Mouse (Mus musculus) frontal cortex, adult (tissue): ENCODE measurements around the gene C1ql4.
A peak's percentile ranks its signal among the peaks of the same experiment; 100 is the strongest.
"Not testable (repeated sequence)": the region's sequence is repeated elsewhere in the genome, so short reads cannot be mapped to it uniquely, and the experiment has no call there.

ENCODE experiments used
- ATAC-seq: cut with Nextera tagmentation; 2 replicates; pipeline ENCODE4 v1.9.2; 2017; ENCODE audit warnings: mild to moderate bottlenecking, moderate library complexity, mixed read lengths; ENCODE audit not compliant: low TSS enrichment

C1ql4 gene

DNA sequence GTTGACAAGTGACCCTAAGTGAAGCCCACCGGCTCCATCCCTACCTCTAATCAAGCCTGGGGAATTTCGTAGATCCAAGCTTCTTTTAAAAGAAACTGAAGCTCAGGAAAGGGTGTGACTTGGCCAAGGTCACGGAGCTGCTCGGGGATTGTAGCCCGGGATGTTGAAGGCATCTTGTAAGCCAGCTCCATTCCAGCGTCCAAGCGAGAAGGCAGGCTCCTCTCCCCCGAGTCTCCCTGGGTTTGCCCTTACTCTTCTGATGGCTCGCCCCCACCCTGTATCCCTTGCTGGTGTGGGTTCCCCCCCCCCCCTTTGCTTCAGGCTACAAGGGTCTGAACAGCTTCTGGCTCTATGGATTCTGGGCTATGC lies 10.9 kb upstream of the C1ql4 start:
- no peak for ATAC-seq

- no peak for ATAC-seq
These were observed 10.3 kb upstream of the C1ql4 start for GRCm38 (mm10) chr15:99097840-99098492.

- no peak for ATAC-seq
These were observed 9.3 kb upstream of the C1ql4 start for GRCm38 (mm10) chr15:99096831-99097500.

- ATAC-seq: no peak
These were observed 8.6 kb upstream of the C1ql4 start for GRCm38 (mm10) chr15:99096061-99096793.

DNA sequence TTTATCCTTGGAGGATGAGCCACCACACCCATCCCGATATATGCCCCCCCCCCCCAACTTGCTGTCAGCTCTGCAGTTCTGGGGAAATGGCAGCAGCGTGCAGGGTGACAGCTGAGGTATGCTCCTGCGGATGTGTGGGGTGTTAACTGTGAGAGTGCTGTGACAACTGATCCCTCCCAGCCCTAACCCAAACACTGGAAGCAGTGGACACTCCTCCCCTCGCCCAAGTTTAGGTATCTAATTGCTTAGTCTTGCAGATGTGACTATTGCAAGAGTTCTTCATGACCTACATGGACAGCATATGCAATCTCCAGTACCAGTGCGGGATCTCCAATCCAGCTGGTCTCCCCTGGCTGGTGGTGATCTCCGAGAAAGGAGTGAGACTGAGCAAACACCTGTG lies 7.7 kb upstream of the C1ql4 start:
- ATAC-seq: no peak

DNA sequence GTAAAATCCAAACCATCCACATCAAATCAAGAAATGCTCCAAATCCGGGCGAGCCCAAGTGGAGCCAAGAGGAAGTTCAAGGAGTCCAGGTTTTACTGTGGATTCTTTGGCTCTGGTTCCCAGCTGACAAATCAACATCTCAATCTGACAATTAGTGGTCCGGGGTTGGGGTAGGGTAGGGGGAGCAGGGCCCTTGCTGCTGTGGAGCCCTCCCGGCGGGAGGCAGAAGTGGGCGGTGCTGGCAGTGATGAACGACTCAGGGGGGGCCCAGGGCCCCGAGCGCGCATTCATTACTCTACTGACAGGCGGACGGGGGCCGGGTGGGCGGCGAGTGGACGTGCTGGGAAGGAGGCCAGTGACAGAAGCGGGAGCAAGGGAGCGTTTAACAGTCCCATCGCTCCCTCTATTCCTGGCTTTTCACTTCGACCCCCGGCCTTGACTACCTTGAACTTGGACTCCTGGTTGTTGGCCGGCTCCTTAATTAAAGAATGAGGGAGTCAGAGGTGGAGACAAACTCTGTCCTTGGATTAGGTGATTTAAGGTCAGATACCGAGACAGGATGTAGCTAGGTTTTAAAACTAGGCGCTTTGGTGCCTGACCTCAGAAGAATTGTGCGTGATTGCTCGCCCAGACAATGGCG lies 7.1 kb upstream of the C1ql4 start:
- no peak for ATAC-seq

DNA sequence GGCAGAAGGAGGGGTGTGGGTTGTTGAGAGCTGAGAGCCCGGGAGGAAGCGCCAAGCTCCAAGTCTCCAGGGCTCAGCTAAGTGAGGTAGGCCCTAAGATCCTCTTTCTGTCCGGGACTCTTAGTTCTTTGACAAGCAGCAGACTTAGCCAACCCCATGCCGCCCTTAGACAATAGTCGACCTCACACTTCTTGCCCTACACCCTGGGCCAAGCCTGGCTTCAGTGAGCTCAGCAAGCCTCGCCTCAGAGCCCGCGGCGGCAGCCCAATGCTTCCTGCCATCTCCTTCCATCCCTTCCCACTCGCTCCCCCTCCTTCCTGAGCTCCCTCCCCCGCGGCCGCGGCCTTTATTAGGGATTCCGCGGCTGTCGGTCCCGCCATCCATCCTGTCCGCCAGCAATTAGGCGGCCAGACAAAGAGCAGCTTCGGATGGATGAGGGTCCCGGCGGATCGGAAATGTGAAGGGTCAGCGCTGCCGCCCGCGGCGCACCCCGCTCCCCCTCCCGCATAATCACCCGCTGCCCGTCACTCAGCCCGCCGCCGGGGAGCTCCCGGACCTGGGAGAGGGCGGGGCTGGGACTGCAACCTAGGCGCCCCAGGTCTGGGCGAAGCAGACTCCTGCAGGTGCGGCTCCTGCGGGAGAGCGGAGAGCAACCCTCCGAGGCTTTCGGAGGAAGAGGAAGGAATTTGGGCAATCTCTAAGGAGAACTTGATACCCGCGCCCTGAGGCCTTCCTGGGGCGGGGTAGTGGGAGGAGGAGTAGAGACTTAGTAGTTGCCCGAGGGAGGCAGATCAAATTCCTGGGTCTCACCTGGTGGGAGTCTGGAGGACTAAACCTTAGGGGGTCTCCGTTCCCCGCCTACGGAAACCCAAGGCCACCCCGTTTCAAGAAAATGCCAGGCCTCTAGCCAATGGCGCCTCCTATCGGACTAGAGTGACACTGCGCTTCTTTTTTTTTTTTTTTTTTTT lies 6.0 kb upstream of the C1ql4 start:
- ATAC-seq: no peak

DNA sequence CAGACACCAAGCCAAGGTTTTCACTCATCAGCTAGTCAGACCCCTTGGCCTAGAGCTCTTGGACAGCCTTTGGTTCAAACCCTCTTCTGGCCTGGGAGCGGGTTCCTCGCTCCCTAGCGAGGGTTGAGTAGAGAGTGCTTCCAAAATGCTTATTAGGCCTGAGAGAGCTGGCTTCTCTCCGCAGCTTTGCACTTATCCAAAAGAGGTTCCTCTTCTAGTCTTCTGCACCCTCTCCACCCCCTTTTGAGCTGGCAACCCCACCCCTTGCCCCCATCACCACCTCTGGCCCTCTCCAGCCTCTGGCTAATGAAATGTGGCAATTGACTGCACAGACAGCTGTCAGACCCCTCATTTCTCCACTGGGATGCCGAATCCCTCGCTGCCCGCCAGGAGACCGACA lies 5.3 kb upstream of the C1ql4 start, which contains the start of gene Dnajc22:
Gene Dnajc22 (plus strand): TSS at position 301 of the 400 bp plus-strand sequence.
- no peak for ATAC-seq

- ATAC-seq: no peak
These were observed 1.5 kb upstream of the C1ql4 start for GRCm38 (mm10) chr15:99089069-99089468.

- ATAC-seq: peak; percentile 70
These were observed 675 bp upstream of the C1ql4 start for GRCm38 (mm10) chr15:99088292-99088691.

GRCm38 (mm10) chr15:99085997-99086396 lies 1.6 kb downstream of the C1ql4 start:
- no peak for ATAC-seq

DNA sequence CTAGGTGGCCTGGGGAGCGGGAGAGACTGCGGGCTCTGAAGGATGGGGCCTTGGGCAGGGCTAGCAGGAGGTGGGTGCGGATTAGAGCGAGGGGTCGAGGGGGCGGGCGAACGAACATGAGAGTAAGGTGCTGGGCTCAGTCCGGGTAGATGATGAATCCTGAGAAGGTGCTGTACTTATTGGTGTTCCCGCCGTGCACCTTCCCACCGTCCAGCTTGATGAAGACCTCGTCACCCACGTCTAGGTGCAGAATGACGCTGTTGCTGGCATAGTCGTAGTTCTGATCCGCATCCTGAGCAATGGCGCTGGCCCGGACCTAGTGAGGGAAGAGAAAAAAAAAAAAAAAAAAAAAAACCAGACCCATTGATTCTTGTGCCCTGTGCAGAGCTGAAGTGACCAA lies 3.0 kb downstream of the C1ql4 start:
- ATAC-seq: no peak

GRCm38 (mm10) chr15:99083867-99084557 lies 3.6 kb downstream of the C1ql4 start:
- no peak for ATAC-seq

GRCm38 (mm10) chr15:99083258-99083657 lies 4.4 kb downstream of the C1ql4 start:
- no peak for ATAC-seq

DNA sequence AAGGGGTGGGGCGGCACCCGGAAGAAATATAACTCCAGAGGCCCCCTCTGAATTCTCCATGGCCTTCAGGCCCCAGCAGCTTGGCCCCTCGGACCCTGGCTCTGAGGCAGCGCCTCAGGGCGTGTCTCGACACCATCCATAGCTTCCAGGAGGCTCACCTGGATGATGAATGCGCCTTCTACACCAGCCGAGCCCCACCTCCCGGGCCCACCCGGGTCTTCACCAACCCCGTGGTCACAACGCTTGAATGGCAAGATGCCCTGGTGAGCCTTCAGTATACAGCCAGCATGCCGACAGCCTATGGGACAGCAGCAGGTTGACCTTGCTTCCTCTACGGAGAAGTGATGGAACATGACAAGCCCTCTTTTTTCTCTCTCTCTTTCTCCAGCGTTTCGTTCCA lies 4.8 kb downstream of the C1ql4 start:
- no peak for ATAC-seq

DNA sequence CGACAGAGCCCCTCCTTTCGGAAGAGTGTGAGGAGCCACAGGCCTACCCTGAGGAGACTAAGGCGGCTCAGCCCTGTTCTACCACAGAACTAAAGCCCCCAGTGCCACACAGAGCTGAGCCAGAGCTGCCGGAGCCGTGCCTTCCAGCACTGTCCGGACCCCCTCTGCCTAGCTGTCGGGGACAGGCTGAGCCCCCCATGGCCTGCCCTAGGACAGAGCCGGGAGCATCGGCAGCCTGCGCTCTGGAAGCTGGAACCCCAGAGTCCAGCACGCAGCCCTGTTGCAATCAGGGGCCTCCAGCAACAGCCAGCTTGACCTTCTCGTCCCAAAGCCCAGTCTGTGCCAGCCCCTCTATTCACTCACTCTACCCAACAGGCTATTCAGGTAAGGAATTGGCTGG lies 5.3 kb downstream of the C1ql4 start:
- ATAC-seq: no peak

DNA sequence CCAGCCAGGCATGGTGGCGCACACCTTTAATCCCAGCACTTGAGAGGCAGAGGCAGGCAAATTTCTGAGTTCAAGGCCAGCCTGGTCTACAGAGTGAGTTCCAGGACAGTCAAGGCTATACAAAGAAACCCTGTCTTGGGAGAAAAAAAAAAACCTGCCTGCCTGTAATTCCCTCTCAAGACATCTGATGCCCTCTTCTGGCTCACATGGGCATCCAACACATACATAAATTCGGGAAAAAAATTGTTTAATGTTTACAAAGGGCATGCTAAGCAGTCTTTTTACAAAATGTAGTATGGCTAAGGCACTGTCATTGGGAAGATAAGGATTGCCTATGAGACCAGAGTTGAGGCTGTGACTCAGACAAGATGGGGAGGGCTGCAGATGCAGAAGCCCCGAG lies 7.8 kb downstream of the C1ql4 start:
- no peak for ATAC-seq

DNA sequence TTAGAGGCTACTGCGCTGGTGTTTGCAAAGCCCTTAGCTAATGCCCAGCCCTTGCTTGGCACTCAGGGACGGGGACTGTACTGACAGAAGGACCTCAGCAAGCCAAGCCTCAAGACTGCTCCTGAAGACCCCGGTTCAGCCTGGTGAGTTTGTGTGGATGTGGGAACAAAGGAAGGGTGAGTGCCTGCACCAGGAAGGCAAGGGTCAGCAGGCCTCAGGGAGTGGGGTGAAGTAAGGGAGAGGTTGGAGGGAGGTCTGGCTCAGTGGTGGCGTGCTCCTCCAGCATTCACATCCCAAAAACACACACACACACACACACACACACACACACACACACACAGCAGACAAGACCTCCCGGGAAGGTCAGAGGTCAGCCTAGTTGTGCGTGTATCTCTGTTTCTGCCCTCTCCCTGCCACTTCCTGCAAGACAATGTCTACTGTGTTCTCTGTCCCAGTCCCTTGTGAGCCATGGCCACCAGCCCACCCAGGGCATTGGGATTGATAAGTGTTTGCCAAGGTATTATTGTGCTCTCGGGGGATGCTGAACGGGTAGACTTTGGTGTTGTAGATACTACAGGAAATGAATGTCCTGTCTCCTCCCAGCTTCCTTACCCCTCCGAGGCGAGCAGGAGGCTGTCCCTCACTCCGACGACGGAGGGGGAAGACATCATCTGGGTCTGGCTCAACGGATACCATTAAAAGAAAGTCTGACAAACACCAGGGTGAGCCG lies 9.3 kb downstream of the C1ql4 start:
- no peak for ATAC-seq

DNA sequence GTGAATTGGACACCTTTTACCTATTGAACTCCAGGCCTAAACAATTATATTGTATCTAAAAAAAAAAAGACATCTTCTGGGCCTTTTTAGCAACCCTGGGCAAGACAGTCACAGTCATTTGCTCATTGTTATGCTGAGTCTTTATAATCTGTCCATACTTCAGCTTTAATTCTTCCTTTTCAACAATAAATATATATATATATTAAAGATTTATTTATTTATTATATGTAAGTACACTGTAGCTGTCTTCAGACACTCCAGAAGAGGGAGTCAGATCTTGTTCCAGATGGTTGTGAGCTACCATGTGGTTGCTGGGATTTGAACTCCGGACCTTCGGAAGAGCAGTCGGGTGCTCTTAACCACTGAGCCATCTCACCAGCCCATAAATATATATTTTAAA lies 11.6 kb downstream of the C1ql4 start:
- ATAC-seq: not testable (repeated sequence)
